Mouse (Mus musculus) stomach, postnatal 0 days (tissue): ENCODE data around the gene Disp1. TPM values are rescaled to one million over a fixed set of nuclear protein-coding genes. Genes with fewer than 3 reads are reported as not detected.
A peak's percentile ranks its signal among the peaks of the same experiment; 100 is the strongest.

Experiments used
- ATAC-seq: fragments of 200-750 bp; cut with Nextera tagmentation; 2 replicates; pipeline ENCODE4 v1.8.0; 2017; ENCODE audit not compliant: low FRiP score, low TSS enrichment
- DNase-seq: peaks from one replicate; pipeline ENCODE4 v3.0.0-alpha.2; 2016; ENCODE audit warnings: low spot score
- H3K27ac ChIP-seq: fragments of 300-500 bp; sonication (generic); replicated peaks from 2 replicates; pipeline ENCODE4 v1.5.1; 2014; ENCODE audit warnings: mild to moderate bottlenecking, control low read depth
- H3K27me3 ChIP-seq: fragments of 300-500 bp; sonication (generic); 2 replicates; pipeline ENCODE4 v1.6.1; 2014; ENCODE audit warnings: low read length; ENCODE audit not compliant: control insufficient read depth, insufficient read depth
- H3K36me3 ChIP-seq: fragments of 300-500 bp; sonication (generic); 2 replicates; pipeline ENCODE4 v1.6.1; 2014; ENCODE audit warnings: low read length, mixed read lengths; ENCODE audit not compliant: control insufficient read depth, insufficient read depth
- H3K4me1 ChIP-seq: fragments of 300-500 bp; sonication (generic); replicated peaks from 2 replicates; pipeline ENCODE4 v1.6.1; 2014; ENCODE audit warnings: antibody characterized with exemption; ENCODE audit not compliant: control insufficient read depth, insufficient read depth
- H3K4me2 ChIP-seq: fragments of 300-500 bp; sonication (generic); replicated peaks from 2 replicates; pipeline ENCODE4 v1.6.1; 2014; ENCODE audit warnings: low read depth, mild to moderate bottlenecking, control low read depth, moderate library complexity
- H3K4me3 ChIP-seq: fragments of 300-500 bp; sonication (generic); 2 replicates; pipeline ENCODE4 v1.5.1; 2014; ENCODE audit warnings: low read depth, low read length, control low read depth
- H3K9ac ChIP-seq: fragments of 300-500 bp; sonication (generic); 2 replicates; pipeline ENCODE4 v1.6.1; 2014; ENCODE audit warnings: mild to moderate bottlenecking, low read length, control low read depth, mixed read lengths
- H3K9me3 ChIP-seq: fragments of 300-500 bp; sonication (generic); 2 replicates; pipeline ENCODE4 v1.6.1; 2016; ENCODE audit warnings: low read length; ENCODE audit not compliant: control insufficient read depth
- CTCF ChIP-seq: IDR thresholded peaks from 2 replicates; pipeline ENCODE4 v1.5.1; 2016; ENCODE audit warnings: antibody characterized with exemption, low read depth, mild to moderate bottlenecking, moderate library complexity
- EP300 ChIP-seq: optimal IDR thresholded peaks from 2 replicates; pipeline ENCODE3; 2016; ENCODE audit warnings: antibody characterized with exemption
- WGBS: fragments of 180-500 bp; shearing (Covaris S2); extraction: QIAGEN DNeasy Blood & Tissue Kit; methylation state at CpG from one replicate; pipeline ENCODE4 v1.1.7; 2014; 5-methylcytosine and 5-hydroxymethylcytosine counted together
- polyA plus RNA-seq: library from polyadenylated mRNA; unstranded; fragments of >200 nt; fragmentation: Nextera tagmentation; extraction: Ambion mirVana; gene quantifications from 2 replicates; pipeline ENCODE4 v1.2.1, GENCODE M21; 2015

Disp1 gene
- polyA plus RNA-seq, 1 experiment from 2014 or later, result 5.9 TPM

DNA sequence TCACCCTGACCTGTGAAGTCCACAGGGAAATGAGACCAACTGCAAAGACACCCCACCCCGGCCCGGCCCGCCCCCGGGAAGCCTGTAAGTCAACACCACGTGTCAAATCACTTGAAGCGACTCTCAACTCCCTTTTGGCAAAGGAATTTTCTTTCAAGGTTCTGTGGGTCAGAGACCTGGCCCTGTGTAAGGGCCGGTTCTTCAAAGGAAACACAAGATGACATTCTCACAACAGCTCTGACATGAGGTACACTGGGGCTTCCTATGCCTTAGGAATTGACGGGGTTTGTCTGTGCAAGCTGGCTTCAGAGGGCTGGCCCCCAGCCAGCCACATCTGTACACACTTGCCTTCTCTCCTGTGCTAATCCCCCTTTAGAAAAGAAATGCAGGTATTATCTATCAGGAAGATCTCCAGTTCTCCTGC is 56.7 kb downstream of the Disp1 start:
- H3K4me2 ChIP-seq, result no peak overlapping the region
- H3K27me3 ChIP-seq, result no peaks in the 10 kb centered on the region

DNA sequence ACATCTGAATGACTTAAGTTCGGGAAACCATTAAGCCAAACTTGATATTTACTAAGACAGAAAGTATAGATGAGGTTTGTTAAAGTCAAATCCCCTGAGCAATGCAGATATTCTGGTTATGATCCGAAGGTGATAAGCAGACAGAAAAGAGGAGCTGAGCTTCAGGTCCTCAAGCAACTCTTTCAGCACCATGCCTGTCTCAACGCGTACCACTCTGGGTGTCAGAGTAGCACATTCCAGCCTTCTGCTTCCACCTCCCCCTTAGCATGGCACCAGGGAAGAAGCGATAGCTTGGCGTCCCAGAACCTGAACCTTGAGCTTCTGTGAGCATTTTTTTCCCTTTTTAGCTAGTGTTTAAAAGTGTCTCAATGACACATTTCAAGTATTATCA is 57.1 kb downstream of the Disp1 start:
- DNase-seq, result no peak
- H3K27me3 ChIP-seq, result no peaks in the 10 kb centered on the region

More for the DNA sequence above, 56.7 kb downstream of the Disp1 start:
- DNase-seq (peak; percentile 40), ATAC-seq (peak; percentile 24; the same call in 1 of the 2 replicates)
- H3K27ac ChIP-seq, result peak overlapping the region; percentile 70
- no peak for TF ChIP-seq CTCF
- no peak for TF ChIP-seq EP300
- WGBS, result 22% methylated on average over 8 of the region's 8 CpGs
- H3K36me3 ChIP-seq, result no peaks in the 10 kb centered on the region
- no peaks in the 10 kb centered on the region for H3K9me3 ChIP-seq
- H3K4me3 ChIP-seq, result no peak overlapping the region
- H3K4me1 ChIP-seq, result peaks cover 6% of the 10 kb centered on the region
- H3K9ac ChIP-seq, result no peak overlapping the region

DNA sequence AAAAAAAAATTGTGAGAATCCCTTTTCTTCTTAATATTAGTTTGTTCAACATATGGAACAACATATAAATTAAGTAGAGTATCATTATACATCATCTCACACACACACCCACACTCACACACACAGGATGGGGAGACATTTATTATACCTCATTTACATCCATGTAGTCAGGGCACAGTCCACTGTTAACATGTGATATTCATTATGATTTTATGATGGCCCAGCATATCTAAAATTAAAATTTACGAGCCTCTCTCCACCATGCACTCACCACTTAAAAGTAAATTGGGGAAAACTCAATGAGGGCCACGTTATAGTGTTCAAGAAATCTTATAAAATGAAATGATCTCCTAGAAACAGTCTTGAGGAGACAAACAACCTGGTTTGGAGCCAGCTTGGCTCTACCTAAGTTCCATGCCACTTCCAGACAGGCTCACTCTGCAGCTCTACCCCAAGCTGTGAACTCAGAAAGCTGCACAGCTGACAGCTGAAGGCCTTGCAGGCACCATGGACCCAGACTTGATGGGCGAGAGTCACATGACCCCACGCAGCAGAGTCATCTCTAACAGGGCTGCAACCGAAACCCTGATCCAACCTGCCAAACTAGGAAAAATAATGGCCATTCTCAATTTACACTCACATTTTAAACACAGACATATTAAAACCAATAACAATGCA is 57.7 kb downstream of the Disp1 start:
- no peak overlapping the region for H3K4me3 ChIP-seq
- no peaks in the 10 kb centered on the region for H3K27me3 ChIP-seq
- H3K9me3 ChIP-seq, result no peaks in the 10 kb centered on the region
- TF ChIP-seq EP300 (no peak), CTCF (no peak)
- no peak for ATAC-seq
- peaks cover 6% of the 10 kb centered on the region for H3K4me1 ChIP-seq
- no peak for DNase-seq
- H3K36me3 ChIP-seq, result no peaks in the 10 kb centered on the region
- no peak overlapping the region for H3K9ac ChIP-seq
- no peak overlapping the region for H3K4me2 ChIP-seq
- no peak overlapping the region for H3K27ac ChIP-seq
- 71% methylated on average over 5 of the region's 5 CpGs for WGBS

More for the DNA sequence above, 57.1 kb downstream of the Disp1 start:
- Histone ChIP-seq H3K9me3 (no peaks in the 10 kb centered on the region), H3K4me1 (peaks cover 6% of the 10 kb centered on the region), H3K27ac (peak overlapping the region; percentile 70), H3K36me3 (no peaks in the 10 kb centered on the region), H3K4me3 (no peak overlapping the region), H3K4me2 (no peak overlapping the region), H3K9ac (no peak overlapping the region)
- no peak for TF ChIP-seq CTCF
- no peak for ATAC-seq
- WGBS, result 61% methylated on average over 6 of the region's 6 CpGs

DNA sequence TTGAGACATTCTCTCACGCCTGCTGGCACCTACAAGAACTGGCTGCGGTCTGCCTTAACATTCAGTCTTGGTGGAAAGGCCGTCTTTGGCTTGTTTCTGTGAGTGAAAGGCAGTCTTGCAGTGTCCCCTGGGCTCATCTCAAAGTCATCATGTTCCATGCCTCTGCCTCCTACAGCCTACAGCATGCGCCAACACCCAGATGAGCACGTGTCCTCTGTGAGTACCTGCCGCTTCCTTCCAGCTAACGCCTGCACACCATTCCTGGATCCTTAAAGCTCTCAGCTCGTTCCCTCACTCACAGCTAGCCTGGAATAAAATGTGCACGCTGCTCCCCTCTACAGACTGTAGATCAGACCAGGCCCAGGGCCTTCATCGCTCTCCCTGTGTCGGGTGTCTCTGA is 60.3 kb downstream of the Disp1 start:
- 91% methylated on average over 11 of the region's 11 CpGs for WGBS
- Histone ChIP-seq H3K9ac (no peak overlapping the region), H3K4me2 (no peak overlapping the region), H3K27ac (no peak overlapping the region), H3K9me3 (no peaks in the 10 kb centered on the region), H3K4me3 (no peak overlapping the region), H3K4me1 (peaks cover 6% of the 10 kb centered on the region), H3K36me3 (no peaks in the 10 kb centered on the region), H3K27me3 (no peaks in the 10 kb centered on the region)
- no peak for DNase-seq
- TF ChIP-seq EP300, result no peak
- no peak for TF ChIP-seq CTCF
- no peak for ATAC-seq

DNA sequence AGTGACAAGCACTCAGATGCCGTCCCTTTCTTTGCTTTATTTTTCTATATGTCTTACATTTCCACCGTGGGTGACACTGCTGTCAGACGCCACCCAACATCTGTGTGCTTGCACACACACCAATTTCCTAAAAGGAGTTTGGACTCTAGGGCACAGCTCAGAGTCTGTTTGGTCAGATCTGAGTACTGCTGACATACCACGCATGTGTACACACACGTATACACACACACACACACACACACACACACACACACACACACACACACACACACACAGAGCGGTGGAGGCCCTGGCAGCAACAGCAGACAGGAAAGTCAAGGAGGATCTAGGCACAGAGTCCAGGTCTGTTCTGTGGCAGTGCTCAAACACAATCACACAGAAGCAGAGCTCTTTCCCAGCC is 61.1 kb downstream of the Disp1 start:
- Histone ChIP-seq H3K27ac (no peak overlapping the region), H3K27me3 (no peaks in the 10 kb centered on the region), H3K4me1 (peaks cover 6% of the 10 kb centered on the region), H3K36me3 (no peaks in the 10 kb centered on the region), H3K4me3 (no peak overlapping the region), H3K9me3 (no peaks in the 10 kb centered on the region), H3K9ac (no peak overlapping the region), H3K4me2 (no peak overlapping the region)
- TF ChIP-seq CTCF (no peak), EP300 (no peak)
- ATAC-seq (no peak), DNase-seq (no peak)
- WGBS, result 75% methylated on average over 6 of the region's 6 CpGs

DNA sequence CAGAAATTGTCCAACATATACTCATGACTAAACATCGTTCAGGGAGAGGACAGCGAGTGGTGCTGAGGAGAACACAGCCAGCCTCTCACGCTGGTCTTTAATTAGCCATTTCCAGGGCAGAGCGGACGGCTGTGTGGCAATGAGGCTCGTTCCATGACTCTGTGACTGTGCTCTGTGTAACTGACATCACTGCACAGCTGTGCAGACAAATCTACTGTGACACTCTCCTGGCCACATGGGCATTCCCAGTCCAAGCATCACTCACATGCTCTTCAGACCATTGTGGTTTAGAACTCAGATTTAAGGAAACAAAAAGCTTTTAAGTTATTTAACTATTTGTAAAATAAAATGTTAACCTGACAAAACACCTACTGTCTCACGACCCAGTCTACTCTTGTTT is 62.1 kb downstream of the Disp1 start:
- no peak for ATAC-seq
- DNase-seq, result no peak
- no peak overlapping the region for H3K9ac ChIP-seq
- 81% methylated on average over 7 of the region's 7 CpGs for WGBS
- no peaks in the 10 kb centered on the region for H3K27me3 ChIP-seq
- H3K27ac ChIP-seq, result no peak overlapping the region
- no peak for TF ChIP-seq CTCF
- no peak for TF ChIP-seq EP300
- no peaks in the 10 kb centered on the region for H3K9me3 ChIP-seq
- no peak overlapping the region for H3K4me3 ChIP-seq
- no peak overlapping the region for H3K4me2 ChIP-seq
- no peaks in the 10 kb centered on the region for H3K4me1 ChIP-seq
- no peaks in the 10 kb centered on the region for H3K36me3 ChIP-seq
